Mouse (Mus musculus): ENCODE data around the gene Zfp661.

DNA sequence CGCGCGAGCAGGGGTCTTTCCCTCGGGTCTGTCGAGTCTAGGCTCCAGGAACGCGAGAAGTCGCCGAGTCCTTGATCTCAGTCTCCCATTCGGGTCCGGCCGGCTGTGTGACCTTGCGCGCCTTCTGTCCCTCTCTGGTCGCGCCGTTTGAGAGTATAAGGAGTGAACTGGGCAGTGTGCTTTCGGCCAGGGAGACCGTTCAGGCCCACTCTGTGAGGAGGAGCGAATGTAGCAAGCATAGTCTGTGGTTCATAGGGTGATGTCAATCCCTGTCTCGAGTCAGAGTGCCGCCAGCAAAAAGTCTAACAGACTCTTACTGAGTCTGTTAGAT lies 585 bp upstream of the Zfp661 start:
- TF ChIP-seq POLR2A (IDR thresholded peaks at IDR 0.05; ENCODE audit: low read depth, low read length), result no peak
- TF ChIP-seq CTCF (conservative IDR thresholded peaks at IDR 0.05; ENCODE audit: insufficient read depth, insufficient read length, low read depth, low read length), result no peak

Measured in kidney, adult 2 months (tissue).